Mouse (Mus musculus) yolk sac, embryonic 10.5 days (tissue): ENCODE measurements around the gene Itga7.
A peak's percentile ranks its signal among the peaks of the same experiment; 100 is the strongest.

Experiments used
- DNase-seq: peaks from one replicate; pipeline ENCODE4 v3.0.0-alpha.2; 2017; ENCODE audit warnings: low spot score

Gene Itga7

DNA sequence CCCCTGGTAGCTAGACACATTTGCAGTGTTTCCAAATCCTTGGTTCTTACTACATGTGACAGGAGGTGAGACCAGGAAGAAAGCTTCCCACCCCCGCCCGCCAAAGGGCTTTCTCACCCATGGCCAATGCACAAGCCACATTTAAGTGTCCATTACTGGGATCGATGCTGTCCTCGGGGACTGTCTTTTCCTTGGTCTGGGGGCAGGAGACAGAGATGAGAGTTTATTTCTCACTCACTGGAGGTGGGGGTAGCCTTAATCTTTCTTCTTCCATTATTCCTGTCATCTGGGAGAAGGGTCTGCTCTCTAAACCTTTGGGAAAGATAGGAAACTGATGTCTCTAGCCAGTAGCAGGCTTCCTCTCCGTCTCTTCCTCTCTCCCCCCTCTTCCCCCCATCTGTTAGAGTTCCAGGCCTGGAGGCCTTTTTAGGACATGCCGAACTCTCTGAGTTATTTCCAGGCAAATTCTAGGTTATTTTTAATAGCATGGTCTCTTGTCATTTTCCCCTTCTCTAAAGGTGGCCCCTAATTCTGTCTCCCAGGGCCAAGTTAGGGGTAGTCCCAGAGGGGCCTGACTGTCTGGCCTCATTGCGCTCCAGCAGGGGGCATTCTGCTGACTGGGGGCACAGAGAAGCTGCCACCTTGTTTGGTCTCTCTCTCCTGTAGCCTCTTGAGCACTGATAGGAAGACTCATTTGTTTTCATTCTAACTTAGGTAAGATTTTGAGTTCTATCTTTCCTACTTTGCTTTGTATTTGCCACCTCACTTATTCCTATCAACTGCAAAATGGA is 1.6 kb downstream of the Itga7 start:
- no peak for DNase-seq

DNA sequence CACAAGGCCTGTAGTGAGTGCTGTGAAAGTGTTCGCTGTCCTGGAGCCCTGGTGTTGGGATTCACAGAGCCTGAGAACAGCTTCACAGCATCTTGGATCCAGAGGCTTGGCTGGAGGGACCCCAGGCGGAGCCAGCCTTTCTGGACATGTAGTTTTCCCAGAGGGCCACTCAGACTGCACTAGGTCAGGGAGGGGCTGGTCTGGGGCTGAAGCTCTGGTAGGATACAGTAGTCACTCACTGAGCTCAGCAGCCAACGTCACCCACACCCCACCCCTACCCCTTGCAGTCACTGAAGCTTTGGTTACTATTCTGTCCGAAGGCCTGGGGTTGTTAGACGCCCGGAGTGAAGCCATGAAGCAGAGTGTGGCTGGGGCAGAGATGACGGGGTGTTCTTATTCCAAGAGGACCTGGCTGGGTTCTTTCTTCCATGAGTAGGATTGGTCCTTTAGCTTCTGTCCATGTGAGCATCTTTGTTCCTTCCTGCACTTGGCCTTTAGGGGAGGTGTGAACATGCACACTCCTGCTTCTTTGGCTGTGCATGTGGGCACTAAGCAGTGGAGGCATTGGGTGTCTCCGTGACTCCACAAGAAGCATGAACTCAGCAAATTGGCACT is 2.3 kb downstream of the Itga7 start:
- no peak for DNase-seq

DNA sequence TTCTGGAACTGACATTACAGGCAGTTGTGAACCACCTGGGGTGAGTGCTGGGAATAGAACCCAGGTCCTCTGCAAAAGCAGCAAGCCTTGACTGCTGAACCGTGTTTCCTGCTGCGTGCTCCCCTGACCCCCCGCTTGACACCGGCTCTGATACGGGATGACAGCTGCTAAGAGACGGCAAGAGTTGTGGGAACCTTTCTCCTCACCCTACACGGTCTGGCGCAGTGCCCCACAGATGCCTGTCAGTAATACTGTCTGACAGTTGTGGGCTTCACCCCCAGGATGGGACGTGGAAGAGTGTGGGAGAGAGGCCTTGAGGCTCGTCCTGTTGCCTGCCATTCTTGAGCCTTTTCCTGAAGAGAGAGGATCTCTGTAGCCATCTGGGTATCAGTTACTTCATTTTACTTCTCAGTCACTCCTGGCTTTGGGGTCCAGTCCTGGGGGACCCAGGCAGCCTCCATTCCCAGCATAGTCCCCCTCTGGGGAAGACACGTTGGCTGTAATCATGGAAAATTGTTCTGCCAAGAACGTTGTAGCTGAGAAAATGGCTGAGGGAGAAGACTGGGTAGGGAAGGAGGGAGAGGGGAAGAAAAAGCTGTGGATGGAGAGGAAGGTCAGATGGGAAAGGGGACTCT is 4.3 kb downstream of the Itga7 start:
- DNase-seq, result no peak

DNA sequence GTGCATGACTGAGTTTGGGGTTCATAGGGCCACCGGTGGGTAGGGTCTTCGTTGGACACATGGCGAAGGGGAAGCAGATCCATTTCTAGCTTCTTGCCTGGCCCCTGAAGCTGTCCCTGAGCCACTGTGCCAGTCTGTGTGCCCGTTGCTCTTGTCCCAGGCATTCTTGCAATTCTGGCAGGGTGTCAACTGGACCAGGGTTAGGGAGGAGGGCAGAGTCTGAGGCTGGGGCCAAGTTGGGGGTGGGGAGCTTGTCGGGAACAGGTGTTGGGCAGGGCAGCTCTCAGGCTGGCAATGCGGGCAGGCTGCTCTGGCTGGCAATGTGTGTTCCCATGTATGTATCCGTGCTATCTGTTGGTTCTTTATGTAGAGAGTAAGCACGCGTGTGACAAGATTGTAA is 4.8 kb downstream of the Itga7 start:
- no peak for DNase-seq

DNA sequence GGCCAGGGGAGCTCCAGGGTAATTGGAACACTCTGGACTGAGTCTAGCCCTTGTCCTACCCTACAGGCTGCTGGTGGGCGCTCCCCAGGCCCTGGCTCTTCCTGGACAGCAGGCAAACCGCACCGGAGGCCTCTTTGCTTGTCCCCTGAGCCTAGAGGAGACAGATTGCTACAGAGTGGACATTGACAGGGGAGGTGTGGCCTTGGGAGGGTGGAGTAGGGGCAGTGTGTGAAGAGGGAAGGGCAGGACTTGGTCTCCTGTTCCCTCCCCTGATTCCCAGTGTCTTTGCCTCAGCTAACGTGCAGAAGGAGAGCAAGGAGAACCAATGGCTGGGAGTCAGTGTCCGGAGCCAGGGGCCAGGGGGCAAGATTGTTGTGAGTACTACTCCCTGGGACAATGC is 5.4 kb downstream of the Itga7 start:
- no peak for DNase-seq

DNA sequence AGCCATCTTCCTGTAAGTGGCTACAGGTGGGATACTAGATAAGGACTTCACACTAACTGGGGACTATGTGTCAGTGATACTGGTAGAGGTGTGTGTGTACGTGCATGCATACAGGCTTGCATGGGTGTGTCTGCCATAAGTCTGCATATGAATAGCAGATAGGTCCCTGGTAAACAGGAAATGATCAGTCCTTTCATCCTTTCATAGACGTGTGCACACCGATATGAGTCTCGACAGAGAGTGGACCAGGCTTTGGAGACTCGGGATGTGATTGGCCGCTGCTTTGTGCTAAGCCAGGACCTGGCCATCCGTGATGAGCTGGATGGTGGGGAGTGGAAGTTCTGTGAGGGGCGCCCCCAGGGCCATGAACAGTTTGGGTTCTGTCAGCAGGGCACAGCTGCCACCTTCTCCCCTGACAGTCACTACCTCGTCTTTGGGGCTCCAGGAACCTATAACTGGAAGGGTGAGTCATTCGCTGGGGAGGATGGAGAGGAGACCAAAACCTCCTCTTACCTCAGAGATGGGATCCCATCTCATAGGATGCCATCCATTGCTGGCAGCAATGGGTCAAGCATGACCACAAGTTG is 7.0 kb downstream of the Itga7 start:
- DNase-seq, result no peak

DNA sequence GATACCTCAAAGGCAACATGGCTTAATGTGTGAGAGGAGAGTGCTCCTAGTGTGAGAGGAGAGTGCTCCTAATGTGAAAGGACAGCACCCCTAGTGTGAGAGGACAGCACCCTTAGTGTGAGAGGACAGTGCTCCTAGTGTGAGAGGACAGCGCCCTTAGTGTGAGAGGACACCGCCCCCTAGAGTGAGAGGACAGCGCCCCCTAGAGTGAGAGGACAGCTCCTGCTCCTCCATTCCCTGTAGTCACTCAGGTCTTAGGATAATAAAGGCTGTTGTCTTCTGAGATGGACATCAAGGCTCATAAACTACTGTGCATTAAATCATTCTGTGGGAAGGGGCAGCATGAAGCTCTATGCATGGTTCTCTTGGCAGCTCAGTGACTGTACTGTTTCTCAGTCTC is 12.1 kb downstream of the Itga7 start:
- DNase-seq, result no peak

DNA sequence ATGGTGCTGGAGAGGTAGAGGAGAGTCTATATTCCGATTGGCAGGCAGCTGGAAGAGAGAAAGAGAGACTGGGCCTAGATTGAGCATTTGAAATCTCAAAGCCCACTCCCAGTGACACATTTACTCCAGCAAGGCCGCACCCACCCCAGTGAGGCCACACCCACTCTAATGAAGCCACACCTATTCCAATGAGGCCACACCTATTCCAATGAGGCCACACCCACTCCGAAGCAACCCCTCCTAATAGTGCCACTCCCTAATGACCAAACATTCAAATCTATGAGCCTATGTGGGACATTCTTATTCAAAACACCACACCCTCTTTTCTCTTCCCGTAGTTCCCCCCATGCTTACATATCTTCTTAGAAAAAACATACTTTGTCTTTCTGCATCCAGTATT is 13.9 kb downstream of the Itga7 start:
- no peak for DNase-seq

DNA sequence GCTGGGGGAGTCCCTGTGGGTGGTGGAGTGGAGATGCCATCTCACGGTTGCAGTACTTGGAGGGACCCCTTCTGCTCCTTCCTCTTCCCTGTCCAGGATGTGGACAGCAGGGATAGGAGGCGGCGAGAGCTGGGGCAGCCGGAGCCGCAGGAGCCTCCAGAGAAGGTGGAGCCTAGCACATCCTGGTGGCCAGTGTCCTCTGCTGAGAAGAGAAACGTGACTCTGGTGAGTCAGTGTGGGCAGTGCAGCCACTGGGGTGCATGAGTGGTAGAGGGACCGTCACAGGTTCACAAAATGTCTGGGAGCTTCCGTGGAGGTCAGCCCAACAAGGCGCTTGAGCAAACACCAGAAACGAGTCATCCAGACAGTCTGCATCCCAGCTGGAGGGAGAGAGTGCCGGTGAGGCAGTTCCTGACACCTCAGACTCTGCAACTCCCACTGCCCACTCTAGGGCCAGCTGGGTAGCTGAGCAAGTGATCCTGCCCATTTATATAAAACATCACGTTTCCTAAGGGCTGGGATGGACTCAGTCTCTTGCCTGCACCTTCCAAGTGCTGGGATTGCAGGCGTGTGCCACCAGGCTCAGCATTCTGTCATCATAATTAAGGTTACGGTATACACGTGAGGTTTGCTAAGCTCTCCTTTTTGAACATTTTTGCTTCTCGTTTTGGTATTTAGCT is 16.7 kb downstream of the Itga7 start:
- no peak for DNase-seq

DNA sequence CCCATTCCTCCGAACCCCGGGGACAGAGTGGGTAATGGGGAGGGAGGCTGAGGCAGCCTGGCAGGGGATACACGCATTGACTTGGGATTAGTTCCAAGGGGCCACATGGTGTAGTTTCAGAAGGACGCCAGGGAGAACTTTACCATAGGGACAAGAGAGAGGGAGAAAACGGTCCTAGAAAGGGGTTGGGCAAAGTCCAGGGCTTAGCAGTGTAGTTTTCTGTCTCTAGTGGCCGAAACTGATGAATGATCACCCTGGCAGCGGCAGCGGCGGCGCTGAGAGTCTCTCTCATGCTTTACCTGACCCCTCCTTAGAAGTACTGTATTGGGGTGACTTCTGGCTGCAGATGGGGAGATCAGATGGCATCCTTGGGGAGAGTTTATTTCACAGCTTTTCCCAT is 24.7 kb downstream of the Itga7 start:
- DNase-seq, result no peak

DNA sequence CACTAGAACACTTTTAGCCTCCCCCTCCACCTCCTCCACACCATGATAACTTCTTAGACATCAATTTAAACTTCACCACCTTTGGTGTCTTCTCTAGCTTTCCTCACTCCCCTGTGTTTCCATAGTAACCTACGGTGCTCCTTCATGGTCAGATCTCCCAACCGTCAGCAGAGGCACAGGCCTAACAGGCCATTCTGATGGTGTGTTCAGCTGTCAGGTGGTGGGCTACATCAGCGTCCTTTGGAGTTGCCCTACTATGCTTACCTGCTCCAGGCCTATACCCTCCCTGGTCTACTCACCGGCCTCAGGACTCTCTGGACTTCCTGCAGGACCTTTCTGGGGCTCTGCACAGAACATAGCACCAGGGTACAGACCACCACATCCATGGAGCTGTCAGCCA is 26.5 kb downstream of the Itga7 start:
- no peak for DNase-seq

DNA sequence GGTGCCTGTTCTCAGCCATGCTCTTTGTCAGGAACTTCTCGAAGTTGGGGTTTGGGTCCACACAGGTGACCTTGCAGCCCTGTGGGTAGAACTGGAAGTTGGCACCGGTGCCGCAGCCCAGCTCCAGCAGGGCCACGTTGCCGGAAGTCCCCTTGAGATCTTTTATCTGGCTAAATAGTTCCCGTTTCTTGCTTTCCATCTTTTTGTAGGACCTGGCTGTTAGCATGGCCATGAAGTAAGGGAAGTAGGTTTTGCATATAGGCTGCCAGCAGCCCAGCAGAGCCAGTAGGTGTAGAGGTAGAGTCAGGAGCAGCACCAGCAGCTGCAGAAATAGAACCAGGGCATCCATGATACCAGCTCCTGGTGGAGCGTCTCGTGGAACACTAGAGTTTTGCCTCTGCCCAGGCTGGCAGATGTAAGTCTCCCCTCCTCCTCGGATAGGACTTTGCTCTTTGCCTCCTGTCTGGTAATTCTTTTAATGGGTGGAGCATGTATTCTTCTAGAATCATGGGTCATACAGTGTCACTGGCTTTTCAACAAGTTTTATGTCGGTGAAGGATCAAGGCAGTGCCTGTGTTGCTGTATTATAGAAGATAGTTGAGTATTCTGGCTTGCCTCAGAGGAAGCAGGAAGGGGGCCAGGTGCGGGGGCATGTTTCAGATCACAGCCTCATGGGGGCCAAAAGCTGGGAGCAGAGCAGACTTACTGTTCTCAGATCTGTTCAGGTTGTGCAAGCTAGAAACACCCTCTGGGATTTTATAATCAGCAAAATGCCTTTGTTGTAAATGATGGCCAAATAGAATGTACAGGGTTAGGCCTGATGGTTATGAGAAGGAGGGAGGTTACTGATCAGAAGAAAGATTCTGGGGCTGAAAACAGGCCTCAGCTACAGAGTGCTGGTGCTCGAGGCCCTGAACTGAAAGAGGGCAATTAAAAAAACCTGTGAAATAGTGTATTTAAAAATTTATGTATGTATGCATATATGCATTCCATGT is 27.3 kb downstream of the Itga7 start, which contains the start of gene Mettl7b:
TSS of gene Mettl7b (minus strand) at position 399 of the 995 bp plus-strand sequence.
- no peak for DNase-seq

DNA sequence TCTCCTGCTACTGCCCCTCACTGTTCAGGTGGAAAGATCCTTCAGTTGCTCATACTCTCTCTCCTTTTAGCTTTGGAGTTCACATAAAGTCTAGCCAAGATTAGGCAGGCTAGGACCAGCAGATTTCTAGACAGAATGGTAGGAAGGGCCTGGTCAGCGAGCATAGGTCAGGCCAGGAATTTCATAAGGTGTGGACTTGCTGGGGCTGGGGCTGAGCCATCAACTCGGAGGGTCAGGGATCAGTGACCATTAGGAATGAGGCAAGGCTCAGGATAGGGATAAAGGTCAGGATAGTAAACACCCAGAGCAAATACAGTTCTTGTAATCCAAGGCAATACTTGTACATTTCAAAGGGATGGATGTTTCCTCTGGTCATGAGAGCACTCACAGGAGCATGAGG is 31.3 kb downstream of the Itga7 start:
- peak; percentile 87 for DNase-seq

DNA sequence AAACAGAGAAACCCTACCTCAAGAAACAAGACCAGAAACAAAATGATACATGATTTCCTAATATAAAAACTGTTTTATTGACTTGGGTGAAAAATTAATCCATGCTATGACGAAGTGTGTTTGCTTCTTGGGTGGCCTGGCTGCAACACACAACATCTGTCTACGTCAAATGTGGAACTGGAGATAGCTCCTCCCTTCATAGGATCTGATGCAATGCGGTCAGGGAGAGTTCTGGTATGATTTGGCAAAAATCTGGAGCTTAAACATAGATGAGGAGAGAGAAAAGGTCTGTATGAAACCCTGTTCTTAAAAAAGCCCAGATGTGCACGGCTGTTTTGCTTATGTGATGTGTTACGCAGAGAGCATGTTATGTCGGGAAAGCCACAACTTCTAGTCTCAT is 32.3 kb downstream of the Itga7 start:
- DNase-seq, result no peak

DNA sequence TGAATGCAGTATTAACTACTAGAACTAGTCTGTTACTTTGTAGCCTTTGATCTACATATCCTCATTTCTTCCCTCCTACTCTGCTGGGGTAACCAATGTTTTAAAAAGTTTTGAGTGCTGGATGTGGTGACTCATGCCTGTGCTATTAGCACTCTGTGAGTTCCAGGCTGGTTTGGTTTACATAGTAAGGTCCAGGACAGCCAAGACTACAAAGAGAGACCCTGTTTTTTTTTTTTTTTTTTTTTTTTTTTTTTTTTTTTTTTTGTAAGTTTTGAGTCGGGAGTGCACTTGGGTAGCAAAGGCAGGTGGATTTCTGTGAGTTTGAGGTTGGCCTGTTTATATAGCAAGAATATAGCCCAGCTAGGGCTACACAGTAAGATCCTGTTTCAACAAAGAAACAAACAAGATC is 34.7 kb downstream of the Itga7 start:
- DNase-seq, result no peak

DNA sequence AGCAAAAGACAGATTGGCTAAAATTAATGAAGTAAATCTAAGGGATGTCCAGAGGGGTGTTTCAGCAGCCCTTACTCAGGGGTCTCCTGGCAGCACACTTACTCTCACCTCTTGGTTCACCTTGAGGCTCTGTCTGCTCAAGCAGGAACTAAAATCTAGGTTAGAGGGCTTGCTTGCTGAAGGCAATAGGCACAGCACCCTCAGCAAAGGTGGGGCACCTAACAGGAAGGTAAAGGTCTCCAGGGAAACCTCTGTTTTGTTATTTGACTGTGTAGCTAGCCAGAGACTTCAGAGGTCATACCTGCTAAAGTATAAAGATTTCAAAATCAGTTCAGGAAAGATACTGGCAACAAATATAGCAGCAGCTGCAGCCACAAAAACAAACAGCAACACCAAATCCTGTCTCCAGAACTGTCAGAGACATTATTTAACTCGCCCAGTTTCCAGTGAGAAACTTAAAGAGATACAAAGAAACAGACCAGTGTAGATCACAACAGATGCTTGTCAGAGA is 37.2 kb downstream of the Itga7 start:
- no peak for DNase-seq

DNA sequence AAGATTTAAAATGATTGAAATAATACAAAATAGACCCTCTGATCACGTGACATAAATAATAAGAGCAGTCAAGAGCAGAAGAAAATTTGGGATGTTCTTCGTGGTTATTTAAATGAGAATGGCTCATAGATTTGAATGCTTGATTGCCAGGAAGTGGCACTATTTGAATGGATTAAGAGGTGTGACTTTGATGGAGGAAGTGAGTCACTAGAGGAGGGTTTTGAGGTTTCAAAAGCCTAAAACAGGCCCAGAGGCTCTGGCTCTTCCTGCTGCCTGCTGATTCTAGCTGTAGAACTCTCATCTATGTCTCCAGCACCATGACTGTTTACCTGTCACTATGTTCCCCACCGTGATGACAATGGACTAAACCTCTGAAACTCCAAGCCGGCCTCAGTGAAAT is 39.2 kb downstream of the Itga7 start:
- DNase-seq, result no peak

DNA sequence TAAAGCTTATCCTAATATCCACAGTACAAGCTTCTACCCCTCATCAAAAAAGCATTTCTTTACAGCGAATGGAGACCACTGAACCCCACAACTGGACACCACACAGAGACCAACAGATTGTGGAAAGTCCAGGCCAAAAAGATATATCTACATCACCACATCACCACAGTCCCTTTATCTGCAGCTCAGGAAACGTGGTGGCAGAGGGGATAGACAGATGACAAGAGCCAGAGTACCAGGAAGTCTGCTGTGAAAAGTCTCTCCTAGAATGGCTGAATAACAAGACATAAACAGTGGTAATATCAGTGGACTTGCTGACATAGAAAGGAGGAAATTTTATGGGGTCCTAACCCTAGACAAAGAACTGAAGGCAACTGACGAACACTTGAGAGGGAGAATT is 42.8 kb downstream of the Itga7 start:
- no peak for DNase-seq

DNA sequence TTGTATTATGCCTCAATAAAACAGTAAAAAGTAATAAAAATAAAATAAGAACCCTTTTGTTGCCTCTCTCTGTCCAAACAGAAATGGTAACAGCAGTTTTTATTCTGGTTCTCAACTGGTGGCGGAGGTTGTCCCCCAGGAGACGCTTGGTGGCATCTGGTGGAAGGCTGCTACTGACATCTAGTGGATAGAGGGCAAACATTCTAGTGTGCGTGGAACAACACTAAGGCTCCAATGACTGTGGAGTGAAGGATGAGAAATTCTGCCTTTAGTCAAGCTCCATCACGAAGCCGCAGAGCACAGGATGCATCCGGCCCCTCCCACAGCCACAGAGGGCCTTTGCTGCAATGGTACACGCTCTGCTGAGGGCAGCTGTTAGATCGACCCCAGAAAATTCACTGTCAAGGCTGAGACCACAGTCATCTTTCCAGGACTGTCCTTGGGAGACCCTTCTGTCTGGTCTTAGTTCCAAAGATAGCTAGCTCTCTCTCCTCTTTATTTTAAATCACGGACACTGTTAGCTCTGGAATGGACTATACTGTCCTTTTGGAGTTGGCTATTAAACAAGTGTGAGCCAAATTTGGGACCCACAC is 44.0 kb downstream of the Itga7 start:
- DNase-seq, result peak; percentile 27

DNA sequence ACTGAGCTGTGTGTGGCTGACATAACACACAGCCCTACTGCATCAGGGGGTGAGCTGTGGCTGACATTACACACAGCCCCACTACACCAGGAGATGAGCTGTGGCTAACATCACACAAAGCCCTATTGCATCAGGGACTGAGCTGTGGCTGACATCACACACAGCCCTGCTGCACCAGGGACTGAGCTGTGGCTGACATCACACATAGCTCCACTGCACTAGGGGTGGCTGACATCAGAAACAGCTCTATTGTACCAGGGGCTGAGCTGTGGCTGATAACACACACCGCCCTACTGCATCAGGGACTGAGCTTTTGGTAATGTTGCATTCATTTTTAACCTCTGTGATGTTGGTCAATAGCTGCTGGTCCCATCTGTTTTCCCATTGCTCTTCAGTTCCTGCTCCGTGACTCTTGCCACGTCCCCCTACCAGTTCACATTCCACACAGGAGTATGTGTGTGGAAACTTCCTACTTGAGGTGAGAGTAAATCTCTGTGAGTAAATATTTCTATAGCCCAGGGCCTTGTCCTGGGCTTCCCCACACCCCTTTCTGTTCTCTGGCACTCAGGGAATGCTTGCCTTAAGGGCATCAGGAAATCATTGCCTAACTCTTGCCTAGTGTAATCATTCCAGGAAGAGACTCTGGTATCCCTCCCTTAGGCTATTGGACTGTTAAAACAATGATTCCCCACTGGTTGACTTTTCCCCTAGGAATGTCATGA is 47.2 kb downstream of the Itga7 start:
- DNase-seq, result peak; percentile 37
